ENCODE assay signal across 12 mouse cellular contexts in the genomic region with DNA sequence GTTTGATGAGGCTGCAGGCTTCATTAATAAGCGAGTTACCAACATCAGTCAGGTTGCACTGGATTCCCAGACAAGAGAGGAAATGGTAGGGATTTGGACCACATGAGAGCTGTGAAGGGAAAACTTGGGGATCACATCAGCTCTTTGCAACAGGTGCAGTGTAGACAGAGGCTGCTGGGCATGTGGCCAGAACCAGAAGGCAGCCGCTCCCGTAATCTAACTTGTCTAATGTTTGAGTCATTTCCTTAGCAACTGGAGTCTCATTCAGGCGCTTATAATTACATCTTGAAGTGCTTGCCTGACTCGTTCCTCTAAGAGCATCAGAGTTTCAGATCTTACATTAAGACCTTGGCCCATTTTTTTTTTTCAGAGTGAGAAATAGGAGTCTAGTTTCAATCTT.
DNase-seq lines count a peak whose midpoint lies in the region; ATAC-seq and TF ChIP-seq lines count a peak whose summit lies in the region.
"Had no signal": no experiment of that assay in that cellular context is flagged by ENCODE, and none has a peak within 500 bp of the region (broad histone marks: within the 10 kb centered on the region; RNA-seq: fewer than 3 reads in every experiment).

No protein-coding gene starts in this region.

- H3K36me3 ChIP-seq in kidney, postnatal 0 days (ENCODE audit: insufficient read depth, low read length), result no peaks in the 10 kb centered on the region
- H3K36me3 ChIP-seq in kidney, embryonic 15.5 days, result no peaks in the 10 kb centered on the region
- no peaks in the 10 kb centered on the region for H3K36me3 ChIP-seq in embryonic facial prominence, embryonic 13.5 days
- H3K36me3 ChIP-seq in hindbrain, embryonic 12.5 days, result no peaks in the 10 kb centered on the region
- H3K36me3 ChIP-seq: forebrain, embryonic 12.5 days; neural tube, embryonic 15.5 days had no signal

- no peaks in the 10 kb centered on the region for H3K4me1 ChIP-seq in kidney, postnatal 0 days (replicated peaks; ENCODE audit: insufficient read depth, low read length)
- no peaks in the 10 kb centered on the region for H3K4me1 ChIP-seq in kidney, embryonic 15.5 days
- H3K4me1 ChIP-seq in embryonic facial prominence, embryonic 13.5 days, result no peaks in the 10 kb centered on the region
- no peaks in the 10 kb centered on the region for H3K4me1 ChIP-seq in hindbrain, embryonic 12.5 days
- H3K4me1 ChIP-seq: forebrain, embryonic 12.5 days; neural tube, embryonic 15.5 days had no signal

- no peak overlapping the region for H3K4me3 ChIP-seq in kidney, postnatal 0 days (replicated peaks; ENCODE audit: low read depth, low read length)
- H3K4me3 ChIP-seq in kidney, embryonic 15.5 days (replicated peaks), result no peak overlapping the region
- H3K4me3 ChIP-seq in embryonic facial prominence, embryonic 13.5 days, result no peak overlapping the region
- H3K4me3 ChIP-seq in hindbrain, embryonic 12.5 days, result no peak overlapping the region
- H3K4me3 ChIP-seq: forebrain, embryonic 12.5 days; neural tube, embryonic 15.5 days had no signal

- no peak for ATAC-seq in kidney, postnatal 0 days (replicated peaks; ENCODE audit: low FRiP score, low read depth)
- ATAC-seq in kidney, embryonic 15.5 days (replicated peaks; ENCODE audit: low FRiP score), result no peak
- peak; percentile 60 for ATAC-seq in Patski
- 0 out of 2 replicates have a peak, but pooled peaks have one; percentile 26 for ATAC-seq in embryonic facial prominence, embryonic 13.5 days (ENCODE audit: insufficient number of reproducible peaks, insufficient read depth, low FRiP score, low TSS enrichment, low read depth)
- no peak for ATAC-seq in inflammation-experienced regulatory T-cells, adult 6 months
- ATAC-seq in CD4-positive, CD25-positive, alpha-beta regulatory T cell, adult 4 months, result no peak
- no peak for ATAC-seq in hindbrain, embryonic 12.5 days (ENCODE audit: low FRiP score)

- no peaks in the 10 kb centered on the region for H3K9me3 ChIP-seq in kidney, postnatal 0 days (replicated peaks; ENCODE audit: low read length)
- H3K9me3 ChIP-seq in kidney, embryonic 15.5 days (replicated peaks), result no peaks in the 10 kb centered on the region
- no peaks in the 10 kb centered on the region for H3K9me3 ChIP-seq in embryonic facial prominence, embryonic 13.5 days
- H3K9me3 ChIP-seq in hindbrain, embryonic 12.5 days (replicated peaks), result no peaks in the 10 kb centered on the region
- H3K9me3 ChIP-seq: forebrain, embryonic 12.5 days; neural tube, embryonic 15.5 days had no signal

- H3K27ac ChIP-seq in kidney, postnatal 0 days, result no peak overlapping the region
- no peak overlapping the region for H3K27ac ChIP-seq in kidney, embryonic 15.5 days
- H3K27ac ChIP-seq in embryonic facial prominence, embryonic 13.5 days, result no peak overlapping the region
- H3K27ac ChIP-seq in hindbrain, embryonic 12.5 days, result no peak overlapping the region
- H3K27ac ChIP-seq: forebrain, embryonic 12.5 days; neural tube, embryonic 15.5 days had no signal

- 46% methylated on average over 5 of the region's 5 CpGs for WGBS in kidney, postnatal 0 days
- 46% methylated on average over 5 of the region's 5 CpGs for WGBS in kidney, embryonic 15.5 days
- WGBS in embryonic facial prominence, embryonic 13.5 days, result 48% methylated on average over 5 of the region's 5 CpGs
- 71% methylated on average over 5 of the region's 5 CpGs for WGBS in hindbrain, embryonic 12.5 days

- no peak overlapping the region for H3K4me2 ChIP-seq in kidney, postnatal 0 days (ENCODE audit: low read length)
- no peak overlapping the region for H3K4me2 ChIP-seq in kidney, embryonic 15.5 days
- H3K4me2 ChIP-seq in embryonic facial prominence, embryonic 13.5 days, result no peak overlapping the region
- H3K4me2 ChIP-seq in hindbrain, embryonic 12.5 days (replicated peaks), result no peak overlapping the region
- H3K4me2 ChIP-seq: forebrain, embryonic 12.5 days; liver, embryonic 11.5 days; neural tube, embryonic 15.5 days had no signal

- peak; percentile 4 for DNase-seq in kidney, postnatal 0 days (ENCODE audit: low spot score)
- peak; percentile 1 for DNase-seq in Patski (ENCODE audit: low read depth, low spot score)
- peak; percentile 32 for DNase-seq in right cerebral cortex, adult 18-20 months
- DNase-seq: kidney, postnatal 14 days had no signal

- in situ Hi-C loops in Patski (cut with MboI; ENCODE audit: low pct_unique_long_range_greater_than_20kb), result no loop called here

- POLR2A ChIA-PET in Patski (lab: Charles Lee), result no interaction called here

- no peak overlapping the region for H3K9ac ChIP-seq in kidney, postnatal 0 days (ENCODE audit: low read depth, low read length)
- H3K9ac ChIP-seq in kidney, embryonic 15.5 days, result no peak overlapping the region
- no peak overlapping the region for H3K9ac ChIP-seq in embryonic facial prominence, embryonic 13.5 days
- no peak overlapping the region for H3K9ac ChIP-seq in hindbrain, embryonic 12.5 days
- H3K9ac ChIP-seq: forebrain, embryonic 12.5 days; neural tube, embryonic 15.5 days had no signal

- no peak for TF ChIP-seq CTCF in kidney, postnatal 0 days (IDR thresholded peaks at IDR 0.05; ENCODE audit: low read depth)
- no peak for TF ChIP-seq CTCF in Patski (IDR thresholded peaks at IDR 0.05)

- CTCF ChIA-PET in Patski (lab: Charles Lee), result interaction anchor here (1.0 kb wide), 1 partner anchor 26 kb away, joined by 3 read pairs; no protein-coding TSS in a partner anchor

- H3K27me3 ChIP-seq in kidney, postnatal 0 days (ENCODE audit: insufficient read depth, low read length), result no peaks in the 10 kb centered on the region
- no peaks in the 10 kb centered on the region for H3K27me3 ChIP-seq in kidney, embryonic 15.5 days
- peaks cover 9% of the 10 kb centered on the region for H3K27me3 ChIP-seq in Patski
- no peaks in the 10 kb centered on the region for H3K27me3 ChIP-seq in embryonic facial prominence, embryonic 13.5 days
- H3K27me3 ChIP-seq in hindbrain, embryonic 12.5 days, result no peaks in the 10 kb centered on the region
- H3K27me3 ChIP-seq: forebrain, embryonic 12.5 days; neural tube, embryonic 15.5 days had no signal

Comparison
In these comparisons a context has a peak if more than half of its experiments do, and no peak if none do; other contexts are left out.
1. ATAC-seq: peak in Patski (single experiment) and embryonic facial prominence, embryonic 13.5 days (single experiment); none in kidney, postnatal 0 days (single experiment), kidney, embryonic 15.5 days (single experiment), inflammation-experienced regulatory T-cells, adult 6 months (single experiment), CD4-positive, CD25-positive, alpha-beta regulatory T cell, adult 4 months (single experiment) and hindbrain, embryonic 12.5 days (single experiment).
2. Peak in every context shown above with its lines, with median percentiles within 50 percentile points of each other: DNase-seq.